ENCODE assay signal across 8 mouse cellular contexts in genomic region chr19:28963842-28964551, GRCm38 (mm10). TPM values are rescaled to one million over a fixed set of nuclear protein-coding genes. Genes with fewer than 3 reads are reported as not detected.
DNase-seq lines count a peak whose midpoint lies in the region; ATAC-seq lines count a peak whose summit lies in the region.

Plpp6 (plus strand) TSS chr19:28963953.

- DNase-seq in adrenal gland, adult 18-20 months (ENCODE audit: low spot score in 2 of 2), result peak; percentile 79 to 80
- DNase-seq in embryo, embryonic 10.5 days (ENCODE audit: low spot score), result peak; percentile 80
- DNase-seq in gastrocnemius, postnatal 36 days, result peak; percentile 66
- peak; percentile 84 to 87 for DNase-seq in left cerebral cortex, postnatal 36 days (ENCODE audit: low spot score in 2 of 2)
- peak; percentile 75 for DNase-seq in midbrain, embryonic 10.5 days (ENCODE audit: low spot score)
- DNase-seq in right cerebral cortex, postnatal 36 days (ENCODE audit: low spot score in 2 of 2), result peak; percentile 73 to 78
- peak; percentile 73 to 81 for DNase-seq in urinary bladder, postnatal 4 days (ENCODE audit: low spot score in 2 of 2)

- H3K4me1 ChIP-seq in intestine, embryonic 15.5 days (replicated peaks), result 0 out of 2 replicates have a peak, but pooled peaks cover 10% of the 10 kb centered on the region
- peaks cover 27% of the 10 kb centered on the region for H3K4me1 ChIP-seq in midbrain, embryonic 10.5 days

- intact Hi-C loops in gastrocnemius, postnatal 36 days (cut with DNase I), result no loop called here
- intact Hi-C loops in left cerebral cortex, postnatal 36 days (cut with DNase I), result loop anchor here (5.0 kb wide), 2 partner anchors 62 to 187 kb away; no protein-coding TSS in a partner anchor

- H3K27ac ChIP-seq in intestine, embryonic 15.5 days, result peak within 1 kb of the TSS; percentile 77
- H3K27ac ChIP-seq in midbrain, embryonic 10.5 days (replicated peaks), result peak within 1 kb of the TSS; percentile 88

- H3K27me3 ChIP-seq in intestine, embryonic 15.5 days (replicated peaks), result no peaks in the 10 kb centered on the region
- peaks cover 32% of the 10 kb centered on the region for H3K27me3 ChIP-seq in midbrain, embryonic 10.5 days (ENCODE audit: low read depth, poor library complexity, severe bottlenecking)

- peak within 1 kb of the TSS; percentile 85 for H3K4me3 ChIP-seq in intestine, embryonic 15.5 days (replicated peaks)
- peak within 1 kb of the TSS; percentile 92 for H3K4me3 ChIP-seq in midbrain, embryonic 10.5 days

- ATAC-seq in intestine, embryonic 15.5 days, result peak; percentile 95

- peak within 1 kb of the TSS; percentile 89 for H3K4me2 ChIP-seq in intestine, embryonic 15.5 days (replicated peaks)

- H3K9me3 ChIP-seq in intestine, embryonic 15.5 days, result no peaks in the 10 kb centered on the region
- no peaks in the 10 kb centered on the region for H3K9me3 ChIP-seq in midbrain, embryonic 10.5 days (replicated peaks)

- peak within 1 kb of the TSS; percentile 77 for H3K9ac ChIP-seq in intestine, embryonic 15.5 days

- under 1% methylated on average over 58 of the region's 73 CpGs for WGBS in intestine, embryonic 15.5 days
- WGBS in midbrain, embryonic 10.5 days, result under 1% methylated on average over 73 of the region's 73 CpGs

- H3K36me3 ChIP-seq in intestine, embryonic 15.5 days, result no peaks in the 10 kb centered on the region
- H3K36me3 ChIP-seq in midbrain, embryonic 10.5 days, result no peaks in the 10 kb centered on the region

RNA-seq across cellular contexts. Expression of gene Plpp6, which starts in this region (rescaled TPM):
- 10 to 100 TPM; 26.7 to 42.6 TPM for total RNA-seq in adrenal gland, adult 18-20 months (2021)
- 1 to 10 TPM; 1.6 to 1.9 TPM for total RNA-seq in gastrocnemius, postnatal 36 days (2021)
- 12.3 and 12.6 TPM in 2 replicates for polyA plus RNA-seq in intestine, embryonic 15.5 days (2015; fragmentation: Nextera tagmentation; extraction: Ambion mirVana)
- 10 to 100 TPM; 51.2 to 53.9 TPM for total RNA-seq in left cerebral cortex, postnatal 36 days (2021)
- 3.6 and 5.7 TPM in 2 replicates for polyA plus RNA-seq in midbrain, embryonic 10.5 days (2016; fragmentation: Nextera tagmentation; extraction: Ambion mirVana)

Comparison
In these comparisons a context has a peak if more than half of its experiments do, and no peak if none do; other contexts are left out.
1. Peak in every context shown above with its lines: DNase-seq, ATAC-seq, H3K4me3 ChIP-seq and H3K27ac ChIP-seq.
2. RNA of gene Plpp6 (total RNA-seq): 51.2 to 53.9 TPM in left cerebral cortex, postnatal 36 days and 26.7 to 42.6 TPM in adrenal gland, adult 18-20 months; 1.6 to 1.9 TPM in gastrocnemius, postnatal 36 days; every median in the first group is over 4 times any median in the second.